Mouse (Mus musculus): ENCODE measurements around the gene Pax8.

The Pax8 gene

GRCm38 (mm10) chr2:24467156-24467555 lies 8.2 kb downstream of the Pax8 start:
- intact Hi-C loops (cut with DNase I), result no loop called here

GRCm38 (mm10) chr2:24460808-24461127 lies 14.6 kb downstream of the Pax8 start:
- intact Hi-C loops (cut with DNase I), result no loop called here

DNA sequence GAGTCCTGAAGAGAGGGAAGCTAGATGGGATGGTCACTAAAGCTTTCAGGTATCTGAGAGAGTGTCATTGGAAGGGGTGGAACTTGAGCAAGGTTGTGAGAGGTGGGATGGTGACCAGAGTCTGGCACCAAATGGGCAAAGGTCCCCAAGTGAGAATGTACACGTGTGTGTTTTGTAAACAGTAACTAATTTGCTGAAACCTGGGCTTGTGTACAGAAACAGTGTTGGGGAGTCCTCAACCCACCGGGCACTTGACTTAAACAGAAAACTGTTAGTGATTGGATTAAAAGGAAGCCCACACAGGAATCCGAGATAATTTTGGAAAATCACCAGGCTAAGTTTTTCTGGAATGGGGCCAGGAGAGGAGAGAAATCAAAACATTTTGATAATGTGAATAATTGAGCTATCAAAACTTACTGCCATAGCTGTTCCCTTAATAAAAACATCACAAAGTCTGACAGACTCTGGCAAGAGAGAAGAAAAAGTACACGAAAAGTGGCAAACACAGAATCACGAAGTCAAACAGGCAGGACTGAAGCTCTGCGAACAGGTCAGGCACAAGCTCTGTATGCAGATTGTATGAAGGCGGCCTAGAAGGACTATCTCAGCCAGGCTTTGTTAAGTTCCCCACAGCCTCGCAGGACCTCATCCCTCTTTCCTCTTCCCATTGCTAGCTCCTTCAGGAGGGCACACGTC lies 15.1 kb downstream of the Pax8 start:
- intact Hi-C loops (cut with DNase I), result no loop called here

DNA sequence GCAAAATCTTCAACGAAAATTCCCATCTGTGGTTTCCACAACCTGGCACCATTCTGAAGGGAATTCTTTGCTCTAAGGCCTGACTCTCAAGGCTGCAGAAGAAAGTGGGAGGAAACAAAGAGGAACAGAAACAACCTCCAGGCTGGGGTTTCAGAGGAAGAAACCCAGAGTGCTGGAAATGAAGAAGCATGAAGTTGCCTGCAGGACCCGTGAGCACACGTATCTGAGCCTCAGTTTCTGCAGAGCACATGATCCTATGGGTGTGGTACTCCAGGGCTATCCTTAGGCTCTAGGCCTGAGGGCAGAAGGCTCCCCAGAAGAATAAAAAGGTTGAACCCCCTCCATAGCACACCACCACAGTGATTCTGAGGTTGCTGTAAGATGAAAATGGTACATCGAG lies 18.6 kb downstream of the Pax8 start:
- intact Hi-C loops (cut with DNase I), result no loop called here

DNA sequence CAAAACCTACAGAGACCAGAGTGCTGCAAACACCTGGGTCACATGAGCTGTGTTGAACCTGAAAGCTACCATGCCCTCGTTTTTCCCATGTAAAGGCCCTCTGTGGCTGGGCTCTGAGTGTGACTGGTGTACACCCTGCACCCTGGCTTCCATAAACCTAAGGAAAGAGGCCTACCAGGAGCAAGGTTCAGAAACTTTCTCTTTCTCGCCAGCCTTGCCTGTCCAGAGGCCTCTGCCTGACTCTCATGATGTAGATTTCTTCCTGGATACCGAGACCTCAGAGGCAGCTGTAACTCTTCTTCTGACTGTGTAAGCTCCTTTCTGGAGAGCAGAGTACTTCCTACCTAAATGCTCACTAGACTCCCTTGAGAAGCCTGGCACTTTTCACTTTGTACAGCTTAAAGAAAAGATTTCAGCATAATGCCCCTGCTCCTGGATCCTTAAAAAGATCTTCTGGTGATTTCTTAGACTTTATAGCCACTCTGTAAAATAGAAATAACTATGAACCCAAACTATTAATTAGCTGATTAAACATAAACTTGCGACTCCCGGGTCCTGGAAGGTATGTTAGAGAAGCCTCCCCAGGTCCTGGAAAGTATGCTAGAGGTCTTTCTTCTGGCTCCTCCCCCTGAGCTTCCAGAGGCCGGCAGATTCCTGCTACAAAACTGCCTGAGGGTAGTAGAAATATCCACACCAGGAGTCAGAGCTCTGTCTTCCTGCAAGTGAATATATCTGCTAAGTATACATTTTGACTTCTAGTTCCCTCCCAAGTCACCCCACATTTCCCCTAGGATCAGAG lies 20.1 kb downstream of the Pax8 start:
- intact Hi-C loops (cut with DNase I), result no loop called here

DNA sequence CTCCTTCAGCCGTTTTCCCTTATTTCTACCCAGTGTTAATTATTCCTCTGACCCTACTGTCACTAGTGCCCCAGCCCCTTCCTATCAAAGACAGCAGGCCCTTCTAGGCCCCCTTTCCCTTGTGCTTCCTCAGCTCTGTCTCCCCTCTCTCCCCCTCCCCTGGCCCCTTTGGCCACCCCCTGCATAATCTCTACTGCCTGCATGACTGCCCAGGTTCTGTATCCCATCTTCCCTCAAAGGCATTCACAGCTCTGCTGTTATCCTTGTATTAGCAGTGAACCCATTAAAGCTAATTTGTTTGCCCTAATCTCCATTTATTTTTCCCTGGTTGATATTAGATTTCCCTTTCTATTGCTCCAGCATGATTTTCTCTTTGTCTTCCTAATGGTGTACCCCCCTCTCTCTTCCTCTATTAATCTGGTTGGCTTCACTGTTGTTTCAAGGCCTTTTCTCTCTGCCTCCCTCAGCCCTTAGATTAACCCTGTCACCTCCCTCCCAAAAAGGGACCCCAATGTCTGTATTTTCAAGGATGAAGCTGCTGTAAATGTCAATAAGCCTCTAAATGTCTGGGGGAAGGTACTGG lies 20.9 kb downstream of the Pax8 start:
- intact Hi-C loops (cut with DNase I), result no loop called here

- intact Hi-C loops (cut with DNase I), result no loop called here
Observed at GRCm38 (mm10) chr2:24453206-24453605, 22.2 kb downstream of the Pax8 start.

DNA sequence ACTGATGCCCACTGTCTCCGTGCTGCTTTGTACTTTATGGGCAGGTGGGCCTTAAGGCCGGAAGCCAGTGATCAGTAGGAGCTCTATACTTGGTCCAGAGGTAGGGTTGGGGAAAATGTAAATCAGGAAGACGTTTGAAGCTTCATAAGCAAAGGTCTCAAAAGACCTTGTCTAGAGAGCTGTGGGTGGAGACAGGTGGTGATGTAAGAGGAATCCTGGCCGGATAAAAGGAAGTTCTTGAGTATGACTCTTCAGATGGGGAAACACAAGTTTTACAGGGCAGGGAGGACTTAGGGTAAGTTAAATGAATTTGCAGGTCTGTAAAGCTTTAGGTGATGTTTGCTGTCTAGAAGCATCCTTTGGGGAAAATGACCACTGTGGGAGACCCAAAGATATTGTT lies 26.3 kb downstream of the Pax8 start:
- intact Hi-C loops (cut with DNase I), result no loop called here

GRCm38 (mm10) chr2:24443256-24443790 lies 32.1 kb downstream of the Pax8 start:
- intact Hi-C loops (cut with DNase I), result no loop called here

DNA sequence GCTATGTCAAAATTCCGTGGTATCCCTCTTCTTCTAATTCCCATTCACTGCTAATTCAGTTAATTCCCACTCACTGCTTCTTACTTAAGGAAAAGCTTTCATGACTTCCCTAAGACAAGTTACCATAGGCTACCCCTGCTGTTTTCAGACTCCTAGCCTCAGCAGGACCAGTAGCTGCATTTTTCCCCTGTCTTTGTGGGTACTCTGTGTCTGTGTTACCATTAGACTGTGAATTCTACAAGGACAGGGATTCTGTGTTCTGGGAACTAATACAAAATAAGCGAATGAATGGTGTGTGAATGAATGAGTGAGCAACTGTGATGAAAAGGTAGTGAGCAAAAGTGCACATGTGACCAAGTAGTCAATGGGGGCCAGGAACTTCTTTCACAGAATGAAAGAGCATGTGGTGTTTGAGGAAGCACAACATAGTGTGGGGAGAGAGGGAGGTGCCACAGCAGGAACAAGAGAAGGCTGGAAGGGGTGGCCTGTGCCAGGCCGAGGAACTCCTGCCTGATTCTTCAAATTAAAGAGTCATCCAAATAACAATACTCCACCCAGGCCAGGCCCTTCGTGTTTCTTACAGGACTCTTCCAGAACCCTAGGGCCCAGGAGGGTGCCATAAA lies 33.0 kb downstream of the Pax8 start:
- intact Hi-C loops (cut with DNase I), result no loop called here

- intact Hi-C loops (cut with DNase I), result no loop called here
Observed at GRCm38 (mm10) chr2:24441899-24442298, 33.5 kb downstream of the Pax8 start.

GRCm38 (mm10) chr2:24440056-24440455 lies 35.3 kb downstream of the Pax8 start:
- intact Hi-C loops (cut with DNase I), result no loop called here

DNA sequence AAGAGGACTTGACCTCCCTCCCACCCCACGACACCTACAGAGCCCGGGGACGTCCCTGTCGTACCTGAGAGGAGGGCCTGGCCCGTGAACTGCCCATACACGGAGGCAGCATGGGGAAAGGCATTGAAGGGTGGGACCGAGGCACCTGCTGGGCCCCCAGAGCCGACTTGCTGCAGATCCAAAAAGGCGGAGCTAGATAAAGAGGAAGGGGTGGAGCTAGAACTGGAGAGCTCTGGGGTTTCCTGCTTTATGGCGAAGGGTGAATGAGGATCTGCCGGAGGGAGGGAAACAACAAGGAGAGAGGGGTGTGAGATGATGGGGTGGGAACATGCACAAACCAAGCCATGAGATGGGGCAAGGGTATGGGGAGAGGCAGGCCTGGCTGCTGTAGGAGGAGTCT lies 39.7 kb downstream of the Pax8 start:
- intact Hi-C loops (cut with DNase I), result no loop called here

- intact Hi-C loops (cut with DNase I), result no loop called here
Observed at GRCm38 (mm10) chr2:24434670-24435069, 40.7 kb downstream of the Pax8 start.

DNA sequence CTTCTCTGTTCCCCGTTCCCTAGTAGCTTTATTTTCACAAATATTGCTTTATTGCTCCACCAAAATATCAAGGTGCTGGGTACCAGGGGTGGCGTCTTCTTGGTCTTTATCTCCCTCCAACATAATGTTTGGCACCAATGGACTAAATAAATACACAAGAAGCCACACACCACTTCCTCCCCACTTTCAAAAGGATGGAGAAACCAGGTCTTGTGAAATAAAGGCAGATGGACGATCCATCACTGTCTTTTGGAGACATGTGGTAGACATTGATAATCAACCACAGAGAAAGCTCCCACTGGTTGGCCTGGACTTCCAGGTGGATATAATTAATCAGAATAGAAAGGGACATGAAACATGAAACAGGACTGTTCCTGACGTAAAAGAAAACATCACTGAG lies 45.6 kb downstream of the Pax8 start:
- intact Hi-C loops (cut with DNase I), result no loop called here

- intact Hi-C loops (cut with DNase I), result no loop called here
Observed at GRCm38 (mm10) chr2:24427866-24428675, 47.3 kb downstream of the Pax8 start.

GRCm38 (mm10) chr2:24425630-24426029 lies 49.8 kb downstream of the Pax8 start:
- intact Hi-C loops (cut with DNase I), result no loop called here

DNA sequence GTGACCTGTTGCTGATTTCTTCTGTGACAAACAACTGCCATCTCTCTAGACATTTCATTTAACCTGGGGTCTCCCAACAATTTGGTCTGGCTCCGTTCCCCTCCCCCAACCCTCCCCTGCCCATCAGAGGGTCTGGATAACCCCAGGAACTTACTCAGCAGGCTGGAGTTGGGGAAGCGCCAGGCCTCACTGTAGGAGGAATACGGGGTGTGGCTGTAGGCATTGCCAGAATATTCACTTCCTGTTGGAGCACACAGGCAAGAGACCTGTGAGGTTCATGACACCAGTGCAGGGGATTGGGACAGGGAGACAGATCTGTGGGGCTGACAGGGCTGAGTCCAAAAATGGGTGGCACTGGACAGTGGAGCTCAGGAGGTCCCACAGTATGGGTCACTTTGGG lies 52.6 kb downstream of the Pax8 start:
- intact Hi-C loops (cut with DNase I), result no loop called here

- intact Hi-C loops (cut with DNase I), result no loop called here
Observed at GRCm38 (mm10) chr2:24421211-24421863, 54.1 kb downstream of the Pax8 start.

DNA sequence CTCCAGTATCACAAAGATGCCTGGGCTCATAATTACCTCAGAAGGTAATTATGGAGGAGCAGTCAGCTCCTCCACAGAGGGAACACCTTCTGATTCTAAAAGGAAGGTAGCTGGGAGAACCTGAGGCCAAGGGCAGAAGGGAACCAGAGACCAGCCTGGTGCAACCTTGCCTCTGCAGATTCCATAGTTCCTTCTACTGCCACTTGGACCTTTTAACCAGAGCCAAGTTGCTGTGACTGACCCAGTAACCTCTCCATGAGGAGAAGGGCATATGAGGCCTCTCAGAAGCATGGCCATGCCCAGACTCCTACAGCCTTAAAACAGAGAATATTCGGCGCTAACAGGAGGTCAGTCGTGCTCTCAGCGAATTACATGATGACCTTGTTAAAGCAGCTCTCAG lies 57.8 kb downstream of the Pax8 start:
- intact Hi-C loops (cut with DNase I), result loop anchor here (10.0 kb wide), 1 partner anchor 77 kb away; no protein-coding TSS in a partner anchor
